Mouse (Mus musculus): ENCODE measurements around the gene Tmem117. TPM values are rescaled to one million over a fixed set of nuclear protein-coding genes. Genes with fewer than 3 reads are reported as not detected.

Gene Tmem117
- total RNA-seq, 2 experiments from 2014 or later: 8.0 to 8.4 TPM

DNA sequence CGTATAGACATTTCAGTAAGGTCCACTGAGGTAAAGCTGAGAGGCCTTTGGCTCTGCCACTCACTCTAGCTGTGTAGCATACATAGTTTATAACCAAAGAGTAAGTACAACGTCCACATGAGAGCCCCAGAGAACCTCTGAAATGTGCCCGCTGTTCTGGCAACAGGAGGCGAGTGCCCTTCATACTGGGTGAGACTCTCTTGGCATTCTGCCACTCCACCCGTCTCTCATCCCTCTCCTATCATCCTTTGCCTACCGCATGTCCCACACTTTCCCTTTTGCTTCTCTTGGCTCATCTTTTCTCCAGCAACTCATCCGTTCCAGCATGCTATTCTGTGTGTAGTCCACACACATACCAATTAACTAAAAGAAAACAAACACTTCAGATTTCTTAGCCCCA, 456.9 kb downstream of the Tmem117 start:
- intact Hi-C loops (cut with DNase I): no loop called here
- DNase-seq (ENCODE audit: low spot score in 2 of 2): no peak

DNA sequence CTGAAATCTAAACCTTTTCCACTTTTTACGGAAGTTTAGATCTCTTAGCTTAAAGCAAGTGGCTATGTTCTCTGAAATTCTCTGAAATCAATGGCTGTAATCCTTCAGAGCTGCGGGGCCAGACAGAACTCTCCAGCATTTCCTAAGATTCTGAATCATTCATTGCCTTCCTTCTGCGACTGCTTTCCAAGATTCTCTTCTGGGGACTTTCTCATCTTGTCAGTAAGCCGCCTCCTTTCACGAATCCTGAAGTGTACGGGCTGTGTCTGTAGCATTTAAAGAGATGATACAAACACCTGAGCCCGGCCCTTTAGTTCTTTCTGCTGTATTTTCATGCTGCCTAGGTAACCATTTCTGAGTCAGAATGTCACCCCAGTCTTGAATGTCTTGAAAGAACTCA, 471.1 kb downstream of the Tmem117 start:
- intact Hi-C loops (cut with DNase I): no loop called here
- peak; percentile 9 to 11 for DNase-seq (ENCODE audit: low spot score in 2 of 2)

DNA sequence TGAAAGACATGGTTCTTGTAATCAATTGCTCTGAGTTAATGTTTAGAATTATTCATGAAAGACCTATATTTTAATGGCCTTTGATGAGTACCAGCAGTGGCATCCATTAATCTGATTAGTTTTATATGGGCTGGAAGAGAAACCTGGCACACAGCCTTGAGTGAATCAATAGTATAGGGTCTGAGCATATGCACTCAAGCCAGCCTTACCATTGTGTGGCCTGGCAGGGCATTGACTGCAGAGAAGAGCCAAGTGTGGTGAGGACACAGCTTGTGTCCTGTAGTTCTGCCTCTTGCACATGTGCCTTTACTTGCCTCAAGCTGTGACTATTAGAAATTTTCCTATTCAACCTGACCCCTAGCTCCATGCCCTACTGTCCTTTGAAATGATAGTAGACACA, 472.5 kb downstream of the Tmem117 start:
- intact Hi-C loops (cut with DNase I): no loop called here

DNA sequence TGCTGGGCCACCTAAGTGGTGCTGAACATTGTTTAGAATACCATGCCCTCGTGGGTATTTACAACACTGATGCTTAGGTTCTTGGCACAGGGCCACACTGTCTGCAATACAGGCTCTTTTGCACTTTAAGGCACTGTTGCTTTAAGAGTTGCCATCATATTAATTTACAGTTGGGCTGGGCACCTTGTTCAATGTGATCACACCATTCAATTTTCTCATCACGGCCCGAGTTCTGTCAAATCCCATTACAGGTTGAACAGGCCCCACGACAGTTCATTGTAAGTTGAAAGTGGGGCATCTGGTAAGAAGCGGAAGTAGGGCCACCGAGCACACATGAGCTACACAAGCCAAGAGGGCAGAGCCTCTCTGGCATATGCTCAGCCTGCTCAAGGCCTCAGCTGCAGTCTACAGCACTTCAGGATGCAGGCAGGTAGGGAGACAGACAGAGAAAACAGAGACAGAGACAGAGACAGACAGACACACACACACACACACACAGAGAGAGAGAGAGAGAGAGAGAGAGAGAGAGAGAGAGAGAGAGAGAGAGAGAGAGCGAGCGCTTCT, 478.3 kb downstream of the Tmem117 start:
- DNase-seq (ENCODE audit: low spot score in 2 of 2): no peak
- intact Hi-C loops (cut with DNase I): no loop called here

More for the DNA sequence above, 472.5 kb downstream of the Tmem117 start:
- no peak for DNase-seq (ENCODE audit: low spot score in 2 of 2)

DNA sequence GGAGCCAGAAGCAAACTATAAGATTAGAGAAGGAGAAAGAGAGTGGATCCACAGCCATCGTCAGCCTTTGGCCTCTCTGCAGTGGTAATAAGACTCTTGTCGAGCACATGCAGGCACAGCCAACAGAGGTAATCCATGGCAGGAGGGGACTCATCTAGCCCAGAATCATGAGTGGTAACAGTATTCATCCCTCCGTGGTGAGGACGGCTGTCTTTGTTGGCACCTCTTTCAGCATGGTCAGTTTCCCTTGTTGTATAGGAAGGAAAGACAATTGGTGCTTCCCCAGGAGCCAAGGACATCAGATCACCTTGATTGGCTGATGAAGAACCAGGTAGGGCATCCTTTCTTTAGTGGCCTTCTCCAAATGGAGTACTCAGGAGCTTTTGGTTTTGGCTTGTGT, 479.6 kb downstream of the Tmem117 start:
- intact Hi-C loops (cut with DNase I): no loop called here
- DNase-seq (ENCODE audit: low spot score in 2 of 2): no peak

DNA sequence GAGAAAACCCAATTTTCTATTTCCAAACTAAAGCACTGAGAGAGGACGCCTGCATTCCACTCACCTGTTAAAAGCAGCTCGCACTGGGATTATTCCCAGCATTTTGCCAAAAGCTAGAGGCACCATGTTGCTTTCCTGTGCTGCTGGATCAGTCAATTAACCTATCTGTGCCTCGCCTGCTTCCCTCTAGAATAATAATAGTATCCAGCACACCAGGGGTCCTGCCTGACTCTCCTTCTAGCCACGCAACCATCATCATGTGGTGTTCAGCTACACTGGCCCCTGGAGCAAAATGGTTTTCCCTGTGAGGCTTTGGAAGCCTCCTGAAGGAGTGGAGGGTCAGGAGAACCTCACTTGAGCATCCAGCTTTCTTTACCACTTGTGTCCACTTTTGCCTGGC, 502.4 kb downstream of the Tmem117 start:
- intact Hi-C loops (cut with DNase I): no loop called here
- no peak for DNase-seq (ENCODE audit: low spot score in 2 of 2)

DNA sequence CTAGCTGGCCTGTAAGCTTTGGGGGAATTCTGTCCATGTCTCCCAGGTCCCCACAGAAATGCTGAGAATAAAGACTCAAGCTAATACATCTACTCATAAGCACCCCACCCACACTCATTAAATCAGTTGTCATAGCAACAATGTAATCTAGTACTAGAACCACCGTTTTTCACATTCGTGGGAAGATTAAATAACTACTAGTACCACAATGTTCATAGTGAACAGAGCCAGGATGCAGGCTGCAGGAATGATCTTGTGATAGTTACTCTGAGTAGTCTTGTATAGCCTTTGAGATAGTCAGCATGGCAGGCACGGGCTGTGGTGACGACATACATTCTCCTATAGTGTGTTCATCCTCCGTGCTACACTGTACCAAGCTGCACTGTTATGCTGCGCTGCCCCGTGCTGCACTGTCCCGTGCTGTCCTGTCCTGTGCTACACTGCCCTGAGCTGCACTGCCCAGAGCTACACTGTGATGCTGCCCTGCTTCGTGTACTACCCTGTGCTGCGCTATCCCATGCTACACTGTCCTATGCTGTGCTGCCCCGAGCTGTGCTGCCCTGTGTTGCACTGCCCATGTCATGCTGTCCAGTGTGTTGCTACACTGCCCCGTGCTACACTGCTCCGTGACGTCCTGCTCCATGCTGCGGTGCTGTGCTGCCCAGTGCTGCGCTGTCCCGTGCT, 507.0 kb downstream of the Tmem117 start:
- DNase-seq (ENCODE audit: low spot score in 2 of 2): no peak

DNA sequence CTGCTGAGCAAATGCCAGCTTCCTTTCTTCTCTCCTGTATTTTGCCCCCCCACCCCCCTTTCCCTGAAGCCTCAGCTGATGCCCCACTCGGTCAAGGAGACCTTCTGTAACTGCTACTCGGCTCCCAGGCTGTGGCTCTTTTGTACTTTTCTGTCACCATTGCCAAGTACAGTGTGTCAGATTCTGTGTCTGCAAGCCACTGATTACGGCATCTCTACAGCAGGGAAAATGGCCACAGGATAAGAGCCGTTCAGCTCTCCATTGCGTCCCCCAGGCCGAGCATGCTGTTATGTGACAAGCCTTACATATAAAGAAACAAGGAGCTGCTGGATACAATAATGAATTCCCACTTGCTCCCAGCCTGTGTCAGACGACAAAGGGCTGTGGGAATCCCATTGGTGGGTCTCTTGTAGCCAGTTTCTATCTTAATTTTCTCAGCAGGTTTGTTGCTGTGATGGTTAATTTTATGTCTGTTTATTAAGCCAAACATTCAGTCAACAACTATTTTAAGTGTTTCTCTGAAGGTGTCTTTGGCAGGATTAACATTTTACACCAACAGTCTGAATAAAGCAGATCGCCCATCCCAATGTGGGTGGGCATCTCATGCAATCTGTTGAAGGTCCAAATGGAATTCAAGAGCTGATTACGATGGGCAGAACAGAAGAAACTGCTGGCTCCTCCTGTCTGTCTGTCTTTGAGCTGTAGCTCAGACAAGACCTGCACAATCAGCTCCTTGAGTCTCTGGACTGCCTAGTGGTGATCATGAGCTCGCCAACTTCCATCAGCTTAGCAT, 508.2 kb downstream of the Tmem117 start:
- DNase-seq (ENCODE audit: low spot score in 2 of 2): no peak
- intact Hi-C loops (cut with DNase I): no loop called here

More for the DNA sequence above, 507.0 kb downstream of the Tmem117 start:
- intact Hi-C loops (cut with DNase I): no loop called here

DNA sequence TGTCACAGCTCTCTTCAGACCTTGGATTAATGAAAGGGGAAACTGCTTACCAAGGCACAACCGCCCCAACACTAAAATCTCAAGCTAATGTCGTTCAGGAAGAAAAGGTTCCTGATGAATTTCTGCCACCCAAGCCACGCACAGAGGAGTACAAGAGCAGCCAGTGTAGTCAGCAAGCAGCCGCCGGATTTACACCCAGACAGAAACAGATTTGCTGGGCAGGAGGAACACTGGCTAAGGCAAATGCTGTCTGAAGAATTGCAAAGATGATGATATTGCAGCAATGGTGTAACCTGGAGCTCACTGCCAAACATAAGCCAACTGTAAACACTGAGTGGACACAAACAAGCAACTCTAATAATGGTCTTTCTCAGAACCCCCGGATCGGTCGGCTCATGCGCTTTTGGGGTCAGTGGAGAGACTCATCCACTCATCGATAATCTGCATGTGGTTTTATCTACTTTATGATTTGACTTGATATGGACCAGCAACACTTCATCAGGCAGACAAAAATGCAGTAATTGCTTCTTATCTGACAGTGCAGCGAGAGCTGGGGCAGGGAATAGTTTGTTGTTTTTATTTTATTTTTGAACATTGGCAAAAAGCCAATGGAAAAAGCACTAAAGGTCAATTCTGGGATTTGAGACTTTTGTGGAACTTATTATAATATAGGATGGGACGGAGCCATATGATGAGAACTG, 509.8 kb downstream of the Tmem117 start:
- DNase-seq (ENCODE audit: low spot score in 2 of 2): no peak
- intact Hi-C loops (cut with DNase I): no loop called here

DNA sequence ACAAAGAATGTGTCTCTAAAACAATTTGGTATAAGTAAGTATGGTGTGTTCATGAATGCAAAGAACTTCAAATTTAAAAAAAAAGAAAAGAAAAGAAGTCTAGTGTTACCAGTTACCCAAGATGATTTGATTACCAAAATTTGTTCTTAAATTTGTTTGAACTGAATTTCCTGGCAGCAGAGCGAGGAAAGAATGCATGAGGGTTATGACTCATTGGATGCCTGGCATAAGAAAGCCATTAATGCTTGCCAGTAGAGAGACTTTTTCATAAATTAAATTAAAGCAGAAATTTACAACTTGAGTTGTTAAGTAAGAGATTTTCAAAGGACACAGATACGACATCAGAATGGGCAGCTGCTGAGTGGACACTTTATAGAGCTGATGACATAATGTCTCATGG, 515.1 kb downstream of the Tmem117 start:
- intact Hi-C loops (cut with DNase I): no loop called here
- DNase-seq (ENCODE audit: low spot score in 2 of 2): no peak

DNA sequence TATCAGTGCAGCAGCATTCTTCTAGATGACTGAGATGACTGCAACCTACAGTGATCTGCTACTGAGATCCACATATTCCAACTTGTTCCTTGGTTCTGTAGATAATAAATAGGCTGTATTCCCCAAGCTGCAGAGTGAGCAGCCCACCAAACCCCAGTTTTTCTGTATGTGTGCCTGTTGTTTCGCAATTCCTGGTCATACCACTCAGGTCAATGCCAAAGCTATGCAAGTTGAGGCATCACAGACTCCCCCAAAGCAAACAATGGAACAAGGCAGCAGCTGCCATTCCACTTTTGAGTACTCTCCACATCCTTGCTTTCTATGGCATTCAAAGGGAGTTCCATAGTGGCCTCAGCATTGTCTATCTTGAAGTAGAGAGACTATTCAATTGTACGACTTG, 516.1 kb downstream of the Tmem117 start:
- DNase-seq (ENCODE audit: low spot score in 2 of 2): no peak
- intact Hi-C loops (cut with DNase I): no loop called here

Other genes starting within 250 kb of the Tmem117 start
- gene Adamts20, start 163.8 kb upstream of the Tmem117 start, total RNA-seq (2021): 10 to 100 TPM in 1 of 2 experiments, 1 to 10 TPM in 1; 8.9 to 11.0 TPM
- 1 to 10 TPM; 4.0 to 4.4 TPM for gene Pus7l, start 85.7 kb upstream of the Tmem117 start, total RNA-seq (2021)
- 1 to 10 TPM; 1.7 to 2.0 TPM for gene Irak4, start 85.6 kb upstream of the Tmem117 start, total RNA-seq (2021)
- gene Twf1, start 39.3 kb upstream of the Tmem117 start, total RNA-seq (2021): 10 to 100 TPM; 37.3 to 39.8 TPM

All from left cerebral cortex, postnatal 36 days (tissue).